Mouse (Mus musculus) frontal cortex, postnatal 36 days (tissue): ENCODE measurements around the gene Gipc2.

Source experiments
- DNase-seq, 2 experiments: peaks; one replicate each; pipeline ENCODE4 v3.0.0; 2022; ENCODE audit warnings: low spot score in 2 of 2

Gene Gipc2

GRCm38 (mm10) chr3:152081381-152081780 lies 84.6 kb downstream of the Gipc2 start:
- no peak for DNase-seq

- DNase-seq = no peak
Measured at GRCm38 (mm10) chr3:152076088-152076487, 89.9 kb downstream of the Gipc2 start.

- no peak for DNase-seq
Measured at GRCm38 (mm10) chr3:152069001-152069400, 97.0 kb downstream of the Gipc2 start.

- DNase-seq = no peak
Measured at GRCm38 (mm10) chr3:152068311-152068710, 97.7 kb downstream of the Gipc2 start.

- peak; percentile 8 to 26 for DNase-seq
Measured at GRCm38 (mm10) chr3:152066696-152067095, 99.3 kb downstream of the Gipc2 start.

GRCm38 (mm10) chr3:152065806-152066205 lies 100.2 kb downstream of the Gipc2 start:
- DNase-seq = no peak

GRCm38 (mm10) chr3:152064166-152064565 lies 101.9 kb downstream of the Gipc2 start:
- DNase-seq = no peak

GRCm38 (mm10) chr3:152062806-152063205 lies 103.2 kb downstream of the Gipc2 start:
- no peak for DNase-seq

GRCm38 (mm10) chr3:152061145-152061544 lies 104.9 kb downstream of the Gipc2 start:
- no peak for DNase-seq

- no peak for DNase-seq
Measured at GRCm38 (mm10) chr3:152058235-152058634, 107.8 kb downstream of the Gipc2 start.

- DNase-seq = no peak
Measured at GRCm38 (mm10) chr3:152054260-152054659, 111.8 kb downstream of the Gipc2 start.

GRCm38 (mm10) chr3:152051959-152052358 lies 114.1 kb downstream of the Gipc2 start:
- DNase-seq = no peak

GRCm38 (mm10) chr3:152047914-152048313 lies 118.1 kb downstream of the Gipc2 start:
- no peak for DNase-seq

GRCm38 (mm10) chr3:152046895-152047294 lies 119.1 kb downstream of the Gipc2 start:
- no peak for DNase-seq
